Mouse (Mus musculus): ENCODE results near the gene Rab17. TPM values are rescaled to one million over a fixed set of nuclear protein-coding genes. Genes with fewer than 3 reads are reported as not detected.

The Rab17 gene
- polyA plus RNA-seq, 1 experiment from 2014 or later, result 3.8 TPM

- Histone ChIP-seq H3K4me2 (no peak overlapping the region), H3K4me3 (replicated peaks) (no peak overlapping the region), H3K9ac (no peak overlapping the region), H3K36me3 (no peaks in the 10 kb centered on the region), H3K27ac (no peak overlapping the region), H3K4me1 (replicated peaks) (no peaks in the 10 kb centered on the region), H3K27me3 (no peaks in the 10 kb centered on the region), H3K9me3 (replicated peaks) (no peaks in the 10 kb centered on the region)
- ATAC-seq (ENCODE audit: low read depth) (no peak), DNase-seq (no peak)
- 41% methylated on average over 3 of the region's 3 CpGs for WGBS (ENCODE audit: insufficient replicate concordance)
Observed at GRCm38 (mm10) chr1:90981346-90981745, 11.9 kb upstream of the Rab17 start.

GRCm38 (mm10) chr1:90980638-90981330 lies 11.3 kb upstream of the Rab17 start:
- Histone ChIP-seq H3K9me3 (replicated peaks) (no peaks in the 10 kb centered on the region), H3K36me3 (no peaks in the 10 kb centered on the region), H3K27ac (no peak overlapping the region), H3K4me2 (no peak overlapping the region), H3K4me1 (replicated peaks) (no peaks in the 10 kb centered on the region), H3K9ac (no peak overlapping the region), H3K4me3 (replicated peaks) (no peak overlapping the region), H3K27me3 (no peaks in the 10 kb centered on the region)
- ATAC-seq (ENCODE audit: low read depth) (no peak), DNase-seq (no peak)
- 67% methylated on average over 10 of the region's 10 CpGs for WGBS (ENCODE audit: insufficient replicate concordance)

- H3K4me1 ChIP-seq (replicated peaks), result peaks cover 6% of the 10 kb centered on the region
- H3K9me3 ChIP-seq (replicated peaks), result no peaks in the 10 kb centered on the region
- 71% methylated on average over 4 of the region's 4 CpGs for whole genome bisulfite sequencing (ENCODE audit: insufficient replicate concordance)
- no peaks in the 10 kb centered on the region for H3K36me3 ChIP-seq
- no peaks in the 10 kb centered on the region for H3K27me3 ChIP-seq
- no peak for DNase-seq
- H3K4me2 ChIP-seq, result no peak overlapping the region
- no peak overlapping the region for H3K9ac ChIP-seq
- ATAC-seq (ENCODE audit: low read depth), result no peak
- no peak overlapping the region for H3K27ac ChIP-seq
- H3K4me3 ChIP-seq (replicated peaks), result no peak overlapping the region
Observed at GRCm38 (mm10) chr1:90975960-90976359, 6.5 kb upstream of the Rab17 start.

DNA sequence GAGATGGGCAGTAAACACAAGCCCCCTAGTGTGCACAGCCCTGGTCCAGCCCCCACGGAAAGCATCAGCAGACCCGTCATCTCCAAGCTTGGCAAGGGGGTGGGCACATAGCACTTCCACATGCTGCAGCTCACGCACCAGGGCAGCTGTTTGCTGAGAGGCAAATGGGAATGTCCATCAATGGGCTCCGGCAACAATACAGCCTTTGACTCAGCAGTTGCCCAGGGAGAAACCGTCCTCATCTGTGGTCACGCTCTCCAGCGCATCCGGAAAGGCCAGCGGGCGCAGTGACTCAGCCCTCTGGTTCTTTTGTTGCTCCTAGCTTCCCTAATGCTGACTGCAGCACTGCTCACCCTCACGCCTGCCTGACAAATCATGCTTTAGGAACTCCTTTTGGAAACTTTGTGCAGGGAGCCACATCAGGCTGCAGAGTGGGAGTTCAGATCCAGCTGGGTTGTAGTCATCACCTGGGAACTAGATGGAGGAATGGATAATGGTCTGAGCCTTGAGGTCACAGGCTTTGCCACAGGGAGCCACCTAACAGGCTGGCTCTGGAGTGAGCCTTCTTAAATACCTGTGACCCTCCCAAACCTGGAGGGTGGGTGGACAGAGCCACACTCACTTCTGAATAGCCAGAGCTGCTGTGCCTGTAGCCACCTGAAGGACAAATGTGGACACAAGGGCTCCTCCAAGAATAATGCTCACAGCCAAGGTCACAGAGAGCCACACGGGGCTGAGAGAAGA lies 5.6 kb upstream of the Rab17 start:
- Histone ChIP-seq H3K36me3 (no peaks in the 10 kb centered on the region), H3K4me2 (no peak overlapping the region), H3K9ac (no peak overlapping the region), H3K27me3 (no peaks in the 10 kb centered on the region), H3K27ac (no peak overlapping the region), H3K4me3 (replicated peaks) (no peak overlapping the region), H3K4me1 (replicated peaks) (peaks cover 9% of the 10 kb centered on the region), H3K9me3 (replicated peaks) (no peaks in the 10 kb centered on the region)
- DNase-seq (no peak), ATAC-seq (ENCODE audit: low read depth) (peak; percentile 36; the same call in 1 of the 2 replicates)
- WGBS (ENCODE audit: insufficient replicate concordance), result 16% methylated on average over 12 of the region's 12 CpGs

DNA sequence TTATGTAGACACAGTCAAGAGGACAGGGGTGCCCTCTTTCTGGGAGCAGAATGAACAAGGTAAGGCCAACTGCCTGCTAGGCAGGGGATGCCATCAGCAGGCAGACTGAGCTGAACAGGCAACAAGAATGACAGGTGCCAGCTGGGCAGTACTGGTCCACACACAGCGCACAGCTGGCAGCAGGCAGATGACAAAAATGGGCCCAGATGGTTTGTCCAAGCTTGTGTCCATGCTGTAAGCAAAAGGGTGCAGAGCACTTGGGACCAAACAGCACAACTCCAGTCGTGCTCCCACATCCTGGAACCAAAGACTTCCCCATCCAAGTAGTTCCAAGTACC lies 4.1 kb upstream of the Rab17 start:
- H3K27ac ChIP-seq, result no peak overlapping the region
- H3K4me1 ChIP-seq (replicated peaks), result peaks cover 18% of the 10 kb centered on the region
- no peaks in the 10 kb centered on the region for H3K27me3 ChIP-seq
- H3K9ac ChIP-seq, result no peak overlapping the region
- ATAC-seq (ENCODE audit: low read depth), result no peak
- H3K9me3 ChIP-seq (replicated peaks), result no peaks in the 10 kb centered on the region
- H3K36me3 ChIP-seq, result no peaks in the 10 kb centered on the region
- no peak overlapping the region for H3K4me3 ChIP-seq (replicated peaks)
- 62% methylated on average over 2 of the region's 2 CpGs for WGBS (ENCODE audit: insufficient replicate concordance)
- no peak overlapping the region for H3K4me2 ChIP-seq
- no peak for DNase-seq

GRCm38 (mm10) chr1:90972911-90973573 lies 3.6 kb upstream of the Rab17 start:
- no peaks in the 10 kb centered on the region for H3K36me3 ChIP-seq
- H3K27ac ChIP-seq, result no peak overlapping the region
- H3K4me3 ChIP-seq (replicated peaks), result no peak overlapping the region
- no peak overlapping the region for H3K9ac ChIP-seq
- DNase-seq (peak; percentile 61), ATAC-seq (ENCODE audit: low read depth) (peak; percentile 39; the same call in 1 of the 2 replicates)
- no peaks in the 10 kb centered on the region for H3K9me3 ChIP-seq (replicated peaks)
- H3K27me3 ChIP-seq, result no peaks in the 10 kb centered on the region
- H3K4me2 ChIP-seq, result no peak overlapping the region
- 16% methylated on average over 9 of the region's 9 CpGs for WGBS (ENCODE audit: insufficient replicate concordance)
- H3K4me1 ChIP-seq (replicated peaks), result peaks cover 20% of the 10 kb centered on the region

- H3K4me3 ChIP-seq (replicated peaks), result no peak overlapping the region
- no peak overlapping the region for H3K9ac ChIP-seq
- no peaks in the 10 kb centered on the region for H3K9me3 ChIP-seq (replicated peaks)
- H3K27me3 ChIP-seq, result no peaks in the 10 kb centered on the region
- H3K4me1 ChIP-seq (replicated peaks), result peaks cover 20% of the 10 kb centered on the region; the same call in 1 of the 2 replicates
- ATAC-seq (ENCODE audit: low read depth) (no peak), DNase-seq (no peak)
- no peaks in the 10 kb centered on the region for H3K36me3 ChIP-seq
- peak overlapping the region; percentile 38; the same call in 1 of the 2 replicates for H3K4me2 ChIP-seq
- 63% methylated on average over 10 of the region's 10 CpGs for WGBS (ENCODE audit: insufficient replicate concordance)
- H3K27ac ChIP-seq, result no peak overlapping the region
Observed at GRCm38 (mm10) chr1:90969881-90970390, 475 bp upstream of the Rab17 start.

GRCm38 (mm10) chr1:90968649-90969048 lies 812 bp downstream of the Rab17 start:
- H3K4me1 ChIP-seq (replicated peaks), result peaks cover 20% of the 10 kb centered on the region; the same call in 1 of the 2 replicates
- H3K27me3 ChIP-seq, result no peaks in the 10 kb centered on the region
- H3K4me3 ChIP-seq (replicated peaks), result peak overlapping the region; percentile 38; the same call in 1 of the 2 replicates
- no peak overlapping the region for H3K27ac ChIP-seq
- 41% methylated on average over 4 of the region's 4 CpGs for WGBS (ENCODE audit: insufficient replicate concordance)
- H3K36me3 ChIP-seq, result no peaks in the 10 kb centered on the region
- no peak overlapping the region for H3K9ac ChIP-seq
- no peak for DNase-seq
- no peaks in the 10 kb centered on the region for H3K9me3 ChIP-seq (replicated peaks)
- ATAC-seq (ENCODE audit: low read depth), result no peak
- H3K4me2 ChIP-seq, result peak overlapping the region; percentile 38

DNA sequence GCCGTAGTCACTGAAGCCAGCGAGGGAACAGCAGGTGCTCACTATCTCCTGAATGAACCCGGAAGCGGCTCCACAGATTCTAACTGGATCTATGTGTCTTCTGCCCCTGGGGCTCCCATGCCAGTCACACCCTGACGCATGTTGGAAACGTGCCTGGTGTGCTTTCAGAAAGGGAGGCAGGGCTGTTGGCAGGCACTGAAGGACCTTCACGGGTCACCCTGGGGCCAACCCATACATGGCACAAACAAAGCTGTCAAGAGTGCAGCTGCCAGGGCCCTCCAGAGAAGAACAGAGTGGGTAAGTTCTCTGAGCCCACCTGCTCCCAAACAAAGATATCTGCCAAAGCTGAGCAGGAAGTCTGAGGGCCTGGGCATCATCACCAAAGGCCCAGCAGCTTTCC lies 1.9 kb downstream of the Rab17 start:
- Histone ChIP-seq H3K4me3 (replicated peaks) (no peak overlapping the region), H3K27ac (no peak overlapping the region), H3K4me2 (no peak overlapping the region), H3K9ac (no peak overlapping the region), H3K36me3 (no peaks in the 10 kb centered on the region), H3K9me3 (replicated peaks) (no peaks in the 10 kb centered on the region), H3K4me1 (replicated peaks) (peaks cover 17% of the 10 kb centered on the region; the same call in 1 of the 2 replicates), H3K27me3 (no peaks in the 10 kb centered on the region)
- ATAC-seq (ENCODE audit: low read depth) (no peak), DNase-seq (no peak)
- WGBS (ENCODE audit: insufficient replicate concordance), result 65% methylated on average over 7 of the region's 7 CpGs

DNA sequence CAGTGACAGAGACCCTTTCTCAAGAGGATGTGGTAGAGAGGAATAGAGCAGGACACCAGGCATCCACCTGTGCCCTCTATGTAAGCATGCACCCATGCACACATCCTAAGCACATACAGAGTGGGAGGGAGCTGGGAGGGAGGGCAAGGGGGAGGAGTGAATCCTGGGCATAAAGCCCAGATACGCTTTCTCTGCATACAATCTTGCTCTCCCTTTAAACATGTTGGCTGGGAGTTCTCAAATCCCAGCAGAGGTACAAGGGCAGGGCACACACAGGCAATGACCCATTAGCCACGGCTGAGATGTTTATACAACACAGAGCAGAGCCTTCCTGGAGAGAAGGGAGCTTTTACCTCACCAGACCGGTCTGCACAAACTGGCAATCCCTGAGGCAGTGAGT lies 6.5 kb downstream of the Rab17 start:
- Histone ChIP-seq H3K4me2 (no peak overlapping the region), H3K4me3 (replicated peaks) (no peak overlapping the region), H3K27me3 (no peaks in the 10 kb centered on the region), H3K27ac (no peak overlapping the region), H3K9ac (no peak overlapping the region), H3K9me3 (replicated peaks) (no peaks in the 10 kb centered on the region), H3K36me3 (no peaks in the 10 kb centered on the region), H3K4me1 (replicated peaks) (peaks cover 3% of the 10 kb centered on the region; the same call in 1 of the 2 replicates)
- ATAC-seq (ENCODE audit: low read depth) (no peak), DNase-seq (no peak)
- WGBS (ENCODE audit: insufficient replicate concordance), result 49% methylated on average over 3 of the region's 3 CpGs

- Histone ChIP-seq H3K27me3 (no peaks in the 10 kb centered on the region), H3K4me3 (replicated peaks) (no peak overlapping the region), H3K4me1 (replicated peaks) (peaks cover 3% of the 10 kb centered on the region; the same call in 1 of the 2 replicates), H3K27ac (no peak overlapping the region), H3K36me3 (no peaks in the 10 kb centered on the region), H3K9ac (no peak overlapping the region), H3K4me2 (no peak overlapping the region), H3K9me3 (replicated peaks) (no peaks in the 10 kb centered on the region)
- ATAC-seq (ENCODE audit: low read depth) (no peak), DNase-seq (no peak)
- 21% methylated on average over 4 of the region's 4 CpGs for WGBS (ENCODE audit: insufficient replicate concordance)
Observed at GRCm38 (mm10) chr1:90962526-90962925, 6.9 kb downstream of the Rab17 start.

All from liver, embryonic 13.5 days (tissue).